Mouse (Mus musculus): ENCODE results near the gene Fchsd2.

The Fchsd2 gene

GRCm38 (mm10) chr7:101092618-101093017 lies at the start of gene Fchsd2:
Gene Fchsd2 (plus strand): TSS chr7:101092863.
- peak; percentile 20 to 32 for DNase-seq

GRCm38 (mm10) chr7:101043846-101044541 lies 48.7 kb upstream of the Fchsd2 start:
- no peak for DNase-seq

- DNase-seq, result no peak
Measured at GRCm38 (mm10) chr7:101048247-101048646, 44.4 kb upstream of the Fchsd2 start.

DNA sequence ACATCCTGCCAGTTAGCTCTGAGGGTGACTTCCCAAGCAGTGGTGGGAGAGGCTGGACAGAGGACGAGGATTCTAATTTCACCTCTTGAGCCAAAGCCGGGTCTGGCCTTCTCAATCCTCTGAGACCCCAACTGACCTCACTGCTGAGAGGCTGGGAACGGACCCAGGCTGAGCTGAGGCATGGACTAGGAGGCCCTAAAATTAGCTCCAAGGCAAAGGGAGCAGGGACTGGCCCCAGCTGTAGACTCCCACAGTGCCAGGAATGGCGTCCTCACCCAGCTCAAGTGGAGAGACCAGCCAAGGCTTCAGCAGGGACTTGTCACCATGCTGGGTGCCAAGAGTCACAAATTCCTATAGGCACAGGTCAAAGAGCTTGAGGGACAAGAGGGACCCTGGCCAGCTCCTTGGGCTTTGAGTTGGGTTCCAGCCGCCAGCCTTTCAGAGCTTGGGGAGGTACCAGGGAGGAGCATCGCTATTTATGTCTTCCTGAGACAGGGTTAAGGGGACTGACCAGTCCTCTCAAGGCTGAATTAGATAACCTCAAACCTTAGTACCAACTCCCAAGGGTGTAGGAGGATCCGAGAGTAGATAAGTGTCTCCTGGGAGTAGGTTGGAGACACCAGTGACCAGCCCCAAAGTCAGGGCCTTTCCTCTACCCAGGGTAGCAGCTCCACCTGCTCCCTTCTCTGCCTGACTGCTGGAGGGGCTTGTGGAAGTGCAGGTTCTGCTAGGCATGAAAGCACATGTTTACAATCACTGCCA lies 43.2 kb upstream of the Fchsd2 start:
- no peak for DNase-seq

DNA sequence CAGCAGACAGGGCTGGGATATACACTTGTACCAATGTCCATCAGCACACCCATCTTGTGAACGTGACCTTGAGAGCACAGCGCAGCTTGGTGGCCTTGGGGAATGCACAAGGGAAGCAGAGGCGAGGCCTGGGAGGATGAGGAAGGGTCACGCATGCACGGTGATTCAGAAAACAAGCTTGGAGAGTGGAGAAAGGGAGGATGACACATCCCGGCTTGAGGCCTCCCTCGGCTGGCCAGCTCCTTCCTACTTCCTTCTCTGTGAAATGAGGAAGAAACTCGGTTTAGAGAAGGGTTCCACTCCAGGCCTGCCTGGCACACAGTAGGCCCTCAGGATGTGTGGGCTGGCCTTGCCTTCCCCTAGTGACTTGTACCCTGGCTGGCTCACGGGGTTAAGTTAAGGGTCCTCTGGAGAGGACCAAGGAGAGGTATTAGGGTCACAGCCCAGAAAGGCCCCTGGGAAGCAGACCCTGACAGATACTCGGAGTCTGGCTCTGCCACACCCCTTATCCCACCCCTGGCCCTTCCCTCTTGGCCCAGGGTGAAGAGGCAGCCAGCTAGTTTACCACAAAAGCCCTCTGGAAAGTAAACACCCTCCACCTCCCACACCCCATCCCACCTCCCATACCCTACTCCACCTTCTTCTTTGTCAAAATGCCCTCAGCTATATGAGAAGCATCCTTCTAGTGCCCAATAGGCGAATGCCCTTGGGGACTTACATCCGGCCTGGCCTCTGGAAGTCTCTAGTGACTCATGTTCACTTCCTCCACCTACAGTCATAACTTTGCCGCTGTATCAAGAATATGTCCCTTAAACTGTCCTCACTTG lies 41.7 kb upstream of the Fchsd2 start:
- DNase-seq, result no peak

DNA sequence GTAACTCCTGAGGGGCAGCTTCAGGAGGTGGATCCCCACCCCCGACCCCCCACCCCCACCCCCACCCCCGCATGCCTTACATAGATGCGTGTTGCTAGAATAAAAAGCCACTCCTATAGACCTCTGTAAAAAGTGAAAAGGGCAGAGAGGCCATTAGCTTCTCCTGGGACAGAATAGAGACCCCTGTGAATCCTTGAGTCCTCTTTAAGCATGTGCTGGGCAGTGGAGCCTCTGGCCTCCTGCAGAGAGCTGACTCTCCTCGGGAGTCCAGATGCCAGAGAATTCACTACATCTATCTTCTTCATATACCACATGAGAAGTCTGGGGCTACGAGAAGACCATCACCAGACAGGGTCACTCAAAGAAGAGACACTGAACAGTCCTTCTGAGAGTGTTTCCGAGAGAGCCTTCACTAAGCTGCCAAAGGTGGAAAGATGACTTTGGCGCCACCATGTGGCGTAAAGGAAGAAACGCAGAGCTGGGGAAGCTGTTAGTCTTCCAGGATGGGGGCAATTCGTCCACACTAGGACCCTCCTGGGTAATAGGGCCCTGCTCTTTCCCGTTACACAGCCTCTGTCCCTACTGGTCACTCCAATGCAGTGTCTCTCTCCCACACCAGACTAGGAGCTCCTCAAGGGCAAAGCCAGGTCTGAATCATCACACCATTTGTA lies 41.0 kb upstream of the Fchsd2 start:
- DNase-seq, result peak; percentile 71

DNA sequence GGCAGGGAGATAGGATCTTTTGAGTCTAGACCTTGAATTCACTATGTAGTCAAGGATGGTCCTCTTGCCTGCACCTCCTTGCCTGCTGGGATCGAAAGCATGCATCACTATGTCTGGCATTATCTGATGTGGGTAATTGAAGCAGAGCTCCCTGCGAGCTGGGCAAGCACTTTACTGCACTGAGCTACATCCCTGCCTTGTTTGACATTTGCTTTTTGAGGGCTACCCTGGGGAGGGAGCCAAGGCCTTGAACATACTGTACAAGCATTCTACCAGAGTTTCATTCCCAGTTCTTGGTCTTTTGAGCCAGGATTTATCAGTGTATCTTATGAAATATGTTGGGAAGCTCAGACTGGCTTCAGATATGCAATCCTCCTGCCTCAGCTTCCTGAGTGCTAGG lies 39.5 kb upstream of the Fchsd2 start:
- no peak for DNase-seq

- DNase-seq, result no peak
Measured at GRCm38 (mm10) chr7:101057309-101057708, 35.4 kb upstream of the Fchsd2 start.

DNA sequence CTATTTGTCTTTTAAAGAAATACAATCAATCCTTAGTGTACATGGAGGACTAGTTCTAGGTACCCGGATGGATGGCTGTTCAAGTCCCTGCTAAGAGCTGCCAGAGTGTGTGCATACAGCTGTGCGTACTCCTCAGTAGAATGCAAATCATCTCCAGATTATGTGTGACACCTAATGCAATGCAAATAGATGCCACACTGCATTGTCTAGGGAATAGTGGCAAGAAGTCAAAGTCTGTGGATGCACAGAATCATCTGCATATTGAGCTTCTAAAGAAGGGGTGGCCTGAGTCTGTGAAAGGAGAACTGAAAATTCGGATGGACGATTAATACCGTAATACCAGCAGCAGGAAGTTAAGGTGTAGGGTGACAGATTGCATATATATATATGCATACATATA lies 33.5 kb upstream of the Fchsd2 start:
- DNase-seq, result no peak

DNA sequence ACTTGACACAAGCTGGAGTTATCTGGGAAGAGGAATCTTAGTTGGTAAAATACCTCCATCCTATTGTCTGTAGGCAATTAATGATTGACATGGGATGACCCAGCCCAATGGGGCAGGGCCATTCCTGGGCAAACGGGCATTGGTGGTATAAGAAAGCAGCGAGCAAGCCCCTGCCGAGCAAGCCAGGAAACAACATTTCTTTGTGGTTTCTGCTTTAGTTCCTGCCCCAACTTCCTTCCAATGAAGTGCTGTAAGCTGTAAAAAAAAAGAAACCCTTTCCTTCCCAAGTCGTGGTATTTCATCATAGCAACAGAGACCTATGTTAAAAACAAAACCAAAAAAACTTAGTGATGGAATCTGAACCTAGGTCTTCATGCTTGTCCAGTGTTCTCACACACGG lies 32.2 kb upstream of the Fchsd2 start:
- DNase-seq, result no peak

DNA sequence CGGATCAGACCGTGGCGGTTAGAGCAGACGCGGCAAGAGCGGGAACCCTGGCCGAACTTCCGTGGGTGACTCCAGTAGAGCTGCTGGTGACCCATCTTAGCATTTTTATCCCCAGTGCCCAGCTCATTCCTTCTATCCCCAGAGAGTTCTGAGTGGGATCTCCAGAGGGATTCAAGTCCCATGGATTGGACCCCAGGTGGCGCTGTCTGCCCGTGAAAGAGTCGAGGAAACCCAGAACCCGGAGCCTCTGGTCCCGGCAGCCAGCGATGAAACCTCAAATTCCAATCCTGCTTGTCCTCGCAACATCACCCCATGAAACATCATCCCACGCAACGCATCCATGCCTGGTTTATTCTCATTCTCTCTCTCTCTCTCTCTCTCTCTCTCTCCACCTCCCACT lies 31.3 kb upstream of the Fchsd2 start:
- peak; percentile 93 to 94 for DNase-seq

DNA sequence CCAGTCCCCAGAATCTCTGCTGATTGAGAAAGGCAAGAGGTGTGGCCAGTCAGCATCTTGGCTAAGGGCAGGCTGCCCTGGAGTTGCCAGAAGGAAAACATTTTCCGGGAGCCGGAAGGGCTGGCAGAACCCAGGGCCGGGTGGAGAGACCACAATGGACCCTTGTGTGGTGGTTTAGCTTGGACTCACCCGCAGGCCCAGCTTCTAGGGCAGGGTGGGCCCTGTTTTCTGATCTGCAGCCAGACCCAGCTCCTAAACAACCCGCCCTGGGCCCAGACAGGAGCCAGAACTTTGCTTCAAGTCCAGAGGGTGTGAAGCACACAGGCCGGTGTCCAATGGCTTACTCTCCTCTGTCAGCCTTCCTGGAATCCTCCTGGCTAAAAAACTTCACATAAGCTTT lies 30.4 kb upstream of the Fchsd2 start:
- DNase-seq, result peak in 1 of 2 experiments; percentile 21

DNA sequence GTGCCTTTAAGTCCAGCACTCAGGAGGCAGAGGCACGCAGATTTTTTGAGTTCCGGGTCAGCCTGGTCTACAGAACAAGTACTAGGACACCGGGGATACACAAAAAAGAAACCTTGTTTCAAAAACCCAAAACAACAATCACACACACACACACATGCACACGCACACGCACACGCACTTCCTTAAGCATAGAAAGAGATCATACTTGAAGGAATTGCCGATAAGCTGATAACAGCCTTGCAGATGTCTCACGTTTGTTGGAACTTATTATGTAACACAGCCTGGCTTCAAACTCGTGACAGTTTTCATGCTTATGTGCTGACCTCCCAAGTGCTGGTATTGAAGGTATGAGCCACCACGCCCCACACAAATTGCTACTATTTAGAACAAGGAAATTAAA lies 29.1 kb upstream of the Fchsd2 start:
- no peak for DNase-seq

GRCm38 (mm10) chr7:101064697-101065688 lies 27.7 kb upstream of the Fchsd2 start:
- no peak for DNase-seq

GRCm38 (mm10) chr7:101066009-101066408 lies 26.7 kb upstream of the Fchsd2 start:
- DNase-seq, result no peak

DNA sequence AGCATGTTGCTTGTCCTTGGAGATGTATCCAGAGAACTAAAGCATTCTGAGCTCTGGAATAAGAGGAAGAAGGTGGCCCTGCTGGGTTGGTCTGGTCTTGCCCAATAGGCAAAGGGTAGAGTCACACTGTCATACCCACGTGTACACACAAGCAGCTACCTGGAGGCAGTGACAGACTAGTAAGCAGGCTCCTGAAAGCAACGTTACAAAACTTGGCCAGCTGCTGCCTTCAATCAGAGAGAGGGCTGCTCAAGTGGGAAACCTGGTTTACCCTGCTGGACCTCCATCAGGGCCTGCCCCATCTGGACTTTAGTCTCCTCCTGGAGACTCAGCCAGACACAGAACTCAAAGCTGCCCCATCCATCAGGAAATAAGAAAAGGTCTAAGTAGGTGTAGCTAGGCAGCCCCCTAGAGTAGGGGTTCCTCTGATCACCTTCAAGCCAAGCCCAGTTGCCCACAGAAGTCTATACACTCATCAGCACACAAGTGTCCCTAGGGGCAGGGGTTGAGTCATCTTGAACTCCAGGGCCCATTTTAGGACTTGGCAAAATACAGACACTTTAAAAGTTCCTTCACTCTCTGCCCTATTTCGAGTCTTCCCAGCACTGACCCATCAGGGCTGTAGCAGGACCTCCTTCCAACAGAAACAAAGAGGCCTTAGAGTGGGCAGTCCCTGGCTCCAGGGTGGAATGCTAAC lies 25.9 kb upstream of the Fchsd2 start:
- DNase-seq, result no peak

DNA sequence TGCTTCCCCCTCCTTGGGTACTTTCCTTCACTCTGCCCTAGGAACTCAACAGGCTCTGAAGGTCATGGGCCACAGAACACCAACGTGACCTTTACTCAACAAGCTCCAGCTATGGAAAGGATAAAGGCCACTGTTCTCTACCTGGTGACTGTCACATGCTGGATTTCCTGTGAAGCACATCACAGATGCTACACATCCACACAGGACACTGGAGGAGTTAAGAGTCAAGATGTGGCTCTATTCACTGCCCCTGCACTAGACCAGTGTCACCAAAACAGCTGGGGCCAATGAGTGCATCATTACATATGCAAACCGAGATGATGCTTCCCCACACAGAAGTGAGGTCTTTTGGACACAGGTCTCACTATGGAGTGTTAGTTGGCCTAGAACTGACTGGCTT lies 25.1 kb upstream of the Fchsd2 start:
- no peak for DNase-seq

DNA sequence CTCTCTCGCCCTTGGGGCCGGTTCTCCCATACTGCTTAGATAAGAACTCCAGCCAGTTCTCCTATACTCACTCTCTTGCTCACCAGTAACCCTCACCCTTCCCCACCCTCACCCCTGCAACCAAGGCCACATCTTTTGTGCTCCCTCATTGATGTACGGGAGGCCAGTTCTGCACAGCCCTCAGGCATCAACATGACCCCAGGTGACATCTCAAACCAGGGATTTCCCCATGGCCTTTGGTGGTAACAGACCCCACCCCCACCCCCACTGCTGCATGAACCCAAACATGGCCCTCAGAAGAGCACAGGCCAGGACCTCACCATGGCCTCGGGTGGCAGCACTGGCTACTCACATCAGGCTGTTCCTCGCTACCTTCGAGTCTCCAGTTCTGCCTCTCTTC lies 23.4 kb upstream of the Fchsd2 start:
- no peak for DNase-seq

DNA sequence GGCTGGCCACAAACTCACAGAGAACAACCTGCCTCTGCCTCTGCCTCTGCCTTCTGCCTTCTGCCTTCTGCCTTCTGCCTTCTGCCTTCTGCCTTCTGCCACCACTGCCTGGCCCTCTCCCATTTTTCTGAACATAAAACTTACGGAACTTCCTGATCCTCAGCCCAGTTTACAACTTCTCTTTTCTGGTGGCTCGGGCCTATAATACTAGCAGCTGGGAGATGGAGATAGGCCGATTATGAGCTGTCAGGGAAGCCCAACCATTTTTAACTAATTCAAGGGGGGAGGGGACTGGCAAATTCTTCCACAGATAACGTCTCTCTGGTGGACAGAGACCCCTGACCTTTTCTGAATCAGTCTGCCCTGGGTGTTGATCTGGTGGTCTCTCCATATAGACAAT lies 22.3 kb upstream of the Fchsd2 start:
- no peak for DNase-seq

DNA sequence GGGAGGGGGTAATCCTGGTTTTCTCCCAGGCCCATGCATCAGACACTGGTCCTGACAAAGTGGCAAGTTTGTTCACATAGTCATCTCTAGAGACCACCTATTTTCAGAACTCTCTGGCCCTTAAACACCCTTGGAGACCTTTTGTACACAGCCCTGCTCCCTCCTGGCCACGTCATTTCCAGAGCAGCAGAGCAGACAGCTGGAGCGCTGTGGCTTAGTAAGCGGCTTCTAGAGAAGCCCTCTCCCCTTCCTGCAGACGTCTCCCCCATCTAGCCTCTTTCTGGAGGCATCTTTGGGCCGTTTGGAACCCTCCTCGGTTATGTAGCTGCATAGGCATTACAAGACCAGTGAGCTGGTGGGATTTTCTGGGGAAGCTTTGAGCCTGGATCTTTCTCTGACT lies 21.6 kb upstream of the Fchsd2 start:
- no peak for DNase-seq

DNA sequence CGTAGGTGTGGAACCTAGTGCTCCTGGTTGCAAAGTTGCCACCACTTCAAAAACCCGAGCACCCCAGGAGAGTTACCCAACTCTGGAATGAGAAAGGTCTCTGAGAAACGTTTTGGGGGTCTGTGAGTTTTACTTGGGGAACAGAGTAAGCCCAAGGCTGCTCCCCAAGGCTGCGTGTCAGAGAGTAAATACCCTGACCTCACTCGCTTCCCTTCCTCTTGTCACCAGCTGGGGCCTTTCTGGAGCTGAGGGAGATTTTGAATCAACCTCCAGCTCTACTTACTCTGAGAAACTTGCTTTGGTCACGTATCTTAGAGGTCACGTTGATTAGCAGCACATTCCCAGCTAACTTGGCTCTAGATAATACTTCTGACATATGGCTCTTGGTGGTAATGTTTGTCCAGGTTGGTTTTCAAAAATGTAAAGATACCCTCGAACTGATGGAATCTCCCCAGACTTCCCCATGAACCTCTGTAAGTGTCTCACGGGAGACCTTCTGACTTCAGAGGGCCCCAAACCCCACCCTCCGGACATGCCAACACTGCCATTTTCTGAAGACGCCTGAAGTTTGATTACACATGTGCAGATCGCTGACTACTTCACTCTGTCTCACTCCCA lies 20.4 kb upstream of the Fchsd2 start:
- no peak for DNase-seq
